Mouse (Mus musculus): Measurements from ENCODE around the gene Muc1.

DNA sequence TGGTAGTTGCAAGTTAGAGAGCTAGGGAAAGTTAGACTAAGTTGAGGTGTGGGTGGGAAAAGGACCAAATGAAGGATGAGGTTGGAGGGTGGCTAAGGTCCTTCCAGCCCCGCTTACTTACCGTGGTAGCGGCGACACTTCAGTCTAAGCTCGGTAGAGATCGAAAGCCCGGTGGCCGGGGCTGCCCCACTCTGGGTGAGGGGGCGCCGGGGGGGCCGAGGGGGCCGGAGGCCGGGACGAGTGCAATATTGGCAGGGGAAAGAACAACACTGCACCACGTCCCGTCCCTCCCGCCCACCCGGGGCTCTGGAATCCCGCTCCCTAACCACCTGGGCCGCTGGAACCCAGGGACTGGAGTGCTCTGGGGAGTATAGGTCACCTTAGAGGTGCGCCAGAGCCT, 2.0 kb upstream of the Muc1 start, which contains the start of gene Mtx1:
- TF ChIP-seq CTCF (IDR thresholded peaks at IDR 0.05; ENCODE audit: low read depth): no peak
- no peak for TF ChIP-seq EP300 (IDR thresholded peaks at IDR 0.05; ENCODE audit: low read depth)

Measured in liver, postnatal 0 days (tissue).